Mouse (Mus musculus): ENCODE measurements around the gene Gja1.

DNA sequence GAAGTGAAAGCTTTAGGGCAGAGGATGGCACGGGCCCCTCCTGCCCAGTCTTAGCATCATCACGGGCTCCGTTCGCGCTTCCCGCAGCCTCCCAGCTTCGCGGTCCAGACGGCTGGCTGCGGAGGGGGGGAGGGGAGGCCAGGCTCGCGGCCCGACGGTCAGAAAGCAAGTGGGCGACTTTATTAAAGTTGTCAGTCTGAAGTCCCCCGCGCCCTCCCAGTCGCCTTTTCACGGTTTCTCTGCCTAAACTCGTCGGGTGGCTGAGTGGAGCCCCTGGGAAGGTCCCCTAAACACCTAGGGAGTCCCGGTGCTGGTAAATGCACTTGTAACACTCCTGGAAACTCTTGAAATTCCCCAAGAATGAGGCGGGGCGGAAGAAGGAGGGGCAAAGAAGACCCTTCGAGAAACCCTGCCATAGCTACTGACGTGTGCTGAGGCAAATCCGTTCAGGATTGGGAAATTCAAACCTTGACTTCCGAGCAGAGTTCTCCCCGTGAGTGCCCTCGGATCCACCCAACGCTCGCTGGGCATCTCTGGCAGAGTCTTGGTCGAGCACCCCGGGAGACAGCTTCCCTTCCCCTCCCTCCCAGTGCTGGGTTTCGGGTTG is 1.6 kb downstream of the Gja1 start:
- TF ChIP-seq CTCF (IDR thresholded peaks at IDR 0.05; ENCODE audit: control insufficient read depth, insufficient read depth, insufficient replicate concordance, low read depth, low read length): no peak
- no peak for TF ChIP-seq POLR2A (IDR thresholded peaks at IDR 0.05; ENCODE audit: control insufficient read depth, low read depth, low read length)

Measured in testis, adult 2 months (tissue).